Mouse (Mus musculus): ENCODE measurements around the gene Cxcl10. TPM values are rescaled to one million over a fixed set of nuclear protein-coding genes. Genes with fewer than 3 reads are reported as not detected.

Gene Cxcl10
- polyA plus RNA-seq, 1 experiment from 2014 or later, result 0.74 TPM

DNA sequence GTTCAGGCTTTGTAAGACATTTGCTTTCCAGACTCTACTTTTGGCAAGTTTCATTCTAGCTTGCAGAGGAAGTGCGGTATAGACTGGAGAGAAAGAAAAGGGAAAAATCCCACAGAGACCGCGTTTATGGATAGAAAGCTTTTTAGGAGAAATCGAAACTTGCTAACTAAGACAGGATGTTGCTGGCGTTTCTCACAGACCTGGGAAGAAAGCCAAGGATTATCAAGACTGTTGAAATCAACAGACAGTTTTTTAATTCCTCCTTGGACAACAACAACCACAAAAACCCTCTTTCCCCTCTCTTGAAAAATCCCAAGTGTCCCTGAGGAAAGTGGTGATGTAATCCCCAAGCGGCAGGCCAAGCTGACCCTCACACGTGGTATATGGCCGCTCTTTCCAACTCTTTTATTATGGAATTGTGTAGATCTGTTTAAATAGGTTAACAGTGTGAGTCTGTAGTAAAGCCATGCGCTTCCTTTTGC is 16.3 kb downstream of the Cxcl10 start:
- H3K4me3 ChIP-seq (ENCODE audit: control insufficient read depth in 1 of 2, insufficient read depth in 1 of 2, low read depth in 1 of 2, low read length in 2 of 2), result peak overlapping the region in 1 of 2 experiments; percentile 5; a peak in 1 of 4 replicates
- WGBS, result 51% methylated on average over 9 of the region's 9 CpGs
- peak overlapping the region; percentile 79 for H3K27ac ChIP-seq (replicated peaks in 1 of 2; ENCODE audit: control insufficient read depth in 1 of 2, insufficient read depth in 1 of 2, low read depth in 2 of 2, low read length in 2 of 2)
- H3K27me3 ChIP-seq (ENCODE audit: control insufficient read depth, insufficient read depth, low read length), result no peaks in the 10 kb centered on the region
- H3K4me1 ChIP-seq (ENCODE audit: control insufficient read depth in 2 of 2, insufficient read depth in 2 of 2, low read length in 2 of 2), result peaks cover 0 to 5% of the 10 kb centered on the region in 2 experiments; a peak in 1 of 4 replicates
- peak overlapping the region; percentile 36 for H3K4me2 ChIP-seq (ENCODE audit: low read length)
- H3K36me3 ChIP-seq (ENCODE audit: control insufficient read depth, insufficient read depth, low read length), result no peaks in the 10 kb centered on the region
- no peaks in the 10 kb centered on the region for H3K9me3 ChIP-seq (ENCODE audit: control insufficient read depth, low read length)
- ATAC-seq (ENCODE audit: insufficient number of reproducible peaks, insufficient read depth, low FRiP score, low read depth), result peak; percentile 35; the same call in 1 of the 2 replicates
- no peak overlapping the region for H3K9ac ChIP-seq (ENCODE audit: low read length)

DNA sequence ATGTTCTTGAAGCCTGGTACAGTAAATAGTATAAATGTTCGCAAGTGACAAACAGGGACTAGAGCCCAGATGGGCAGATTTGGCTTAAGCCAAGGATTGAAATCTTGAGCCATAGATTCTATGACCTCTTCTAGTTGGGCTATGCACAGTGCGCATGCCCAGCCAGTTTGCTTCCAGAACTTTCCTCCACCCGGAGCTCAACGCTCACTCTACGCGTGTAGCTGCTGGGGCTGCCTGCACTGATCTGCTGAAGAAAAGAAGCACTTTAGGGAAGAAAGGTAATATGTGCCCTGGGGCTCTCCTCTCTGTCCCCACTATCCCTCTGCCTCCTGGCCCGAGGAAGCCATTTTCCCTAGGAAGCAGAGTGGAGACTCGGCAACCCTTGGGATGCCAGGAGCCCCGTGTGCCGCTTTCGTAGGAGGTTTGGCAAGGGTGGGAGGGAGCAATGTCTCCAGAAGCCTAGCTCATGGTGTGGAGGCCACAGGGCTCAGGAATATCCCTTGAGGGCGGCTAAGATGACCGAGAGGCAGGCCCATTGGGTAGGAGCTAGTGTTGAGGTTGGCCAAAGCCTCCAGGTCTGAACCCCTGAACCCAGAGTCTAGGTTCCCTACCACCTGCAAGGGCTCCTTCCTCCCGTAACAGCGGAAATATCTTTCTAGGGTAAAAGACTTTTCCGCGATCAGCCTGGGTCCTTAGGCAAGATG is 16.9 kb downstream of the Cxcl10 start, which contains the start of gene Art3:
Art3 (plus strand) TSS at position 193 of the 704 bp plus-strand sequence.
- 78% methylated on average over 17 of the region's 17 CpGs for WGBS
- H3K4me1 ChIP-seq (ENCODE audit: control insufficient read depth in 2 of 2, insufficient read depth in 2 of 2, low read length in 2 of 2), result peaks cover 0 to 5% of the 10 kb centered on the region in 2 experiments; a peak in 1 of 4 replicates
- H3K27me3 ChIP-seq (ENCODE audit: control insufficient read depth, insufficient read depth, low read length), result no peaks in the 10 kb centered on the region
- H3K27ac ChIP-seq (replicated peaks in 1 of 2; ENCODE audit: control insufficient read depth in 1 of 2, insufficient read depth in 1 of 2, low read depth in 2 of 2, low read length in 2 of 2), result peak within 1 kb of the TSS; percentile 79
- peak within 1 kb of the TSS; percentile 36 for H3K4me2 ChIP-seq (ENCODE audit: low read length)
- no peak within 1 kb of the TSS for H3K9ac ChIP-seq (ENCODE audit: low read length)
- ATAC-seq (ENCODE audit: insufficient number of reproducible peaks, insufficient read depth, low FRiP score, low read depth), result no peak
- no peaks in the 10 kb centered on the region for H3K36me3 ChIP-seq (ENCODE audit: control insufficient read depth, insufficient read depth, low read length)
- H3K4me3 ChIP-seq (ENCODE audit: control insufficient read depth in 1 of 2, insufficient read depth in 1 of 2, low read depth in 1 of 2, low read length in 2 of 2), result peak within 1 kb of the TSS in 1 of 2 experiments; percentile 5; a peak in 1 of 4 replicates
- H3K9me3 ChIP-seq (ENCODE audit: control insufficient read depth, low read length), result no peaks in the 10 kb centered on the region

DNA sequence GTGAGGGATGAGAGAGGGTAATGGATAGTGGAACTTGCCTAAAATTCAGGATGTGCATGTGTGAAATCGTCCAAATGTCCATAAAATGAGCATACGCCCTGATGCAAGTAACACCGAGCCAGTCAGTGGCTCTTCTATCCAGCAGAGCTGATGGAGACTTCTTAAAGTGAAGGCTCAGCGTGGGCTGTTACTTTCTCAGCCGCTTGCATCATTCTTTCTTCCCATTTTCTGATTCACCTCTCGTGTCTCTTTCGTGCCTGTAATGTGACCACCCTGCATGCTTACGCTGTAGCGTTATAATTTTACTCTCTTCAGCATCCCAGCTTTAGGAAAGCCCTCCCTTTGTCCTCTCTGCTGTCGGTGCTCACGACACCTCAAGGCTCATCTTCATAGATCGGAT is 17.6 kb downstream of the Cxcl10 start:
- 84% methylated on average over 12 of the region's 12 CpGs for WGBS
- Histone ChIP-seq H3K27me3 (ENCODE audit: control insufficient read depth, insufficient read depth, low read length) (no peaks in the 10 kb centered on the region), H3K9ac (ENCODE audit: low read length) (no peak overlapping the region), H3K9me3 (ENCODE audit: control insufficient read depth, low read length) (no peaks in the 10 kb centered on the region), H3K4me2 (ENCODE audit: low read length) (no peak overlapping the region), H3K4me3 (ENCODE audit: control insufficient read depth in 1 of 2, insufficient read depth in 1 of 2, low read depth in 1 of 2, low read length in 2 of 2) (no peak overlapping the region), H3K4me1 (ENCODE audit: control insufficient read depth in 2 of 2, insufficient read depth in 2 of 2, low read length in 2 of 2) (peaks cover 0 to 5% of the 10 kb centered on the region in 2 experiments; a peak in 1 of 4 replicates), H3K27ac (replicated peaks in 1 of 2; ENCODE audit: control insufficient read depth in 1 of 2, insufficient read depth in 1 of 2, low read depth in 2 of 2, low read length in 2 of 2) (no peak overlapping the region), H3K36me3 (ENCODE audit: control insufficient read depth, insufficient read depth, low read length) (no peaks in the 10 kb centered on the region)
- no peak for ATAC-seq (ENCODE audit: insufficient number of reproducible peaks, insufficient read depth, low FRiP score, low read depth)

DNA sequence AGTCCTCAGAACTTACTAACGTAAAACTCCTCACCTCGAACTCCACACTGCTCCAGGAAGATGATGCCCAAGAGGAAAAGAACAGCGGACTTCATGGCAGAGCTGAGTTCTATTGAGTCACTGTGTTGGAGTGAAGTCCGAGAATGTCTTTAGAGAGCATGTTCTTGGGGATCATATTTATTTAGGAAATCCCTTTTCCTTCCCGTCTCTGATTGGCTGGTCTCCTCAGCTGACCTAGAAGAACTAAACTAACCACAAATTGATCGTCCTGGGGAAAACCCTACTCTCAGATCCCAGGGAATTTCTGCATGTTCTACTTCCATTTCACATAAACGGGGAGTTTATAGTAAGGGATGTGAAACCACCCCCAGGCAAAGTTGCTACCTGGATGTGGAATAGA is 20.8 kb downstream of the Cxcl10 start, which contains the start of gene Cxcl9:
Cxcl9 (minus strand) TSS at position 151 of the 400 bp plus-strand sequence.
- H3K4me2 ChIP-seq (ENCODE audit: low read length), result no peak within 1 kb of the TSS

DNA sequence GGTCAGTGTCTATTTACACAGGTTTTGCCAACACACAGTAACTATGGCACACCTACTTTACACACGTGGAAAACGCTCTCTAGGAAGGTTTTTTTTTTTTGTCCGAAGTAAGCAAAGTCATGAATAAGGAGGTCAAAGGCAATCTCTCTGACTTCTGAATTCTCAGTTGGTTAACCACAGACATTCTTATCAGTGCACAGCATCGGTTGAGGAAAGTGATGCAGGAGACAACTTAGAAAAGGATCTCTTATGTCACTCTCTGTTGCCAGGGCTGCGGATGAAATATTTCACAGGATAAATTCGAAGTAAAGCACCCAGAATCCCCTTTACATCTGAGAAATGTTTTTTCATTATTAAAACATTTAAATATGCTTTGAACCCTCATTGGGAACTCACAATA is 21.3 kb downstream of the Cxcl10 start:
- Histone ChIP-seq H3K9ac (ENCODE audit: low read length) (no peak overlapping the region), H3K27ac (replicated peaks in 1 of 2; ENCODE audit: control insufficient read depth in 1 of 2, insufficient read depth in 1 of 2, low read depth in 2 of 2, low read length in 2 of 2) (no peak overlapping the region), H3K9me3 (ENCODE audit: control insufficient read depth, low read length) (no peaks in the 10 kb centered on the region), H3K4me2 (ENCODE audit: low read length) (no peak overlapping the region), H3K36me3 (ENCODE audit: control insufficient read depth, insufficient read depth, low read length) (no peaks in the 10 kb centered on the region), H3K4me1 (ENCODE audit: control insufficient read depth in 2 of 2, insufficient read depth in 2 of 2, low read length in 2 of 2) (peaks cover 3 to 5% of the 10 kb centered on the region in 2 experiments; a peak in 3 of 4 replicates), H3K27me3 (ENCODE audit: control insufficient read depth, insufficient read depth, low read length) (no peaks in the 10 kb centered on the region), H3K4me3 (ENCODE audit: control insufficient read depth in 1 of 2, insufficient read depth in 1 of 2, low read depth in 1 of 2, low read length in 2 of 2) (no peak overlapping the region)
- ATAC-seq (ENCODE audit: insufficient number of reproducible peaks, insufficient read depth, low FRiP score, low read depth), result no peak
- WGBS, result 78% methylated on average over 6 of the region's 6 CpGs

More for the DNA sequence above, 20.8 kb downstream of the Cxcl10 start, which contains the start of gene Cxcl9:
- no peak for ATAC-seq (ENCODE audit: insufficient number of reproducible peaks, insufficient read depth, low FRiP score, low read depth)
- H3K4me3 ChIP-seq (ENCODE audit: control insufficient read depth in 1 of 2, insufficient read depth in 1 of 2, low read depth in 1 of 2, low read length in 2 of 2), result no peak within 1 kb of the TSS
- 83% methylated on average over 7 of the region's 7 CpGs for WGBS
- no peak within 1 kb of the TSS for H3K27ac ChIP-seq (replicated peaks in 1 of 2; ENCODE audit: control insufficient read depth in 1 of 2, insufficient read depth in 1 of 2, low read depth in 2 of 2, low read length in 2 of 2)
- no peak within 1 kb of the TSS for H3K9ac ChIP-seq (ENCODE audit: low read length)
- H3K4me1 ChIP-seq (ENCODE audit: control insufficient read depth in 2 of 2, insufficient read depth in 2 of 2, low read length in 2 of 2), result peaks cover 3 to 5% of the 10 kb centered on the region in 2 experiments; a peak in 3 of 4 replicates
- H3K36me3 ChIP-seq (ENCODE audit: control insufficient read depth, insufficient read depth, low read length), result no peaks in the 10 kb centered on the region
- no peaks in the 10 kb centered on the region for H3K27me3 ChIP-seq (ENCODE audit: control insufficient read depth, insufficient read depth, low read length)
- no peaks in the 10 kb centered on the region for H3K9me3 ChIP-seq (ENCODE audit: control insufficient read depth, low read length)

DNA sequence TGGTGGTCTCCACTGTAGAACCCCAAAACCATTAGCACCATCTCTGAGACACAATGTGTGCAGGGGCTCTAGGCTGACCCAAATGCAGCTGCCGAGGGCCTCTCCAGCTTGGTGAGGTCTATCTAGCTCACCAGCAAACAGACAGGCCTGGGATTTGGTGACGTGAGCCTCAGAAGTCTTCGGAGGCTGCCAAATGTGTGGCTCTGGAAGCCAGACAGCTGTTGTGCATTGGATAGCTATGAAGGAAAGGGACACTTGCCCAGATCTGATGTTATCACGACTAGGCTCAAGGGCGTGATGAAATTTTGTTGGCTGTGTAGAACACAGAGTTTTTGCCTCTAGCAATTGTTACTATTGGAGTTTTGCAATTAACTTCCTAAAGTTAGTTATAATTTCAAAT is 25.4 kb downstream of the Cxcl10 start:
- Histone ChIP-seq H3K4me3 (ENCODE audit: control insufficient read depth in 1 of 2, insufficient read depth in 1 of 2, low read depth in 1 of 2, low read length in 2 of 2) (no peak overlapping the region), H3K36me3 (ENCODE audit: control insufficient read depth, insufficient read depth, low read length) (no peaks in the 10 kb centered on the region), H3K9me3 (ENCODE audit: control insufficient read depth, low read length) (no peaks in the 10 kb centered on the region), H3K27ac (replicated peaks in 1 of 2; ENCODE audit: control insufficient read depth in 1 of 2, insufficient read depth in 1 of 2, low read depth in 2 of 2, low read length in 2 of 2) (no peak overlapping the region), H3K27me3 (ENCODE audit: control insufficient read depth, insufficient read depth, low read length) (no peaks in the 10 kb centered on the region), H3K4me2 (ENCODE audit: low read length) (no peak overlapping the region), H3K9ac (ENCODE audit: low read length) (no peak overlapping the region), H3K4me1 (ENCODE audit: control insufficient read depth in 2 of 2, insufficient read depth in 2 of 2, low read length in 2 of 2) (peaks cover 3% of the 10 kb centered on the region in 2 experiments; a peak in 2 of 4 replicates)
- ATAC-seq (ENCODE audit: insufficient number of reproducible peaks, insufficient read depth, low FRiP score, low read depth), result no peak
- 43% methylated on average over 5 of the region's 5 CpGs for WGBS

DNA sequence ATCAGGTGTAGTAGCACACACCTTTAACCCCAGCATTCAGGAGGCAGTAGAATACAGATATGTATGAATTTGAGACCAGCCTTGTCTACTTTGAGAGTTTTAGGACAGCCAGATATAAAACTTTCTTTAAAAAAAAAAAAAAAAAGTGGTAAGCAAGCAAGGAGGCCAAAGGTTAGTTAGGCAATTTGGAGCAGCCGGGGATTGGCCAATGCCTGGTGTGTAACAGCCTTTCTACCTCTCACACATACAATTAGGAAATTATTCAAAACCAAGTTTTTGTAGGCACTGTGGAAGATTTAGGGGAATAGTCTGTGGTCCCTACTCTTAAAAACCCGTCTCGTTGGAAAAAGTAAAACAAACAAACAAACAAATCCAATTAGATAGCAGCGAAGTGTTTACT is 26.1 kb downstream of the Cxcl10 start:
- 84% methylated on average over 4 of the region's 4 CpGs for WGBS
- H3K36me3 ChIP-seq (ENCODE audit: control insufficient read depth, insufficient read depth, low read length), result no peaks in the 10 kb centered on the region
- H3K4me2 ChIP-seq (ENCODE audit: low read length), result no peak overlapping the region
- no peak overlapping the region for H3K4me3 ChIP-seq (ENCODE audit: control insufficient read depth in 1 of 2, insufficient read depth in 1 of 2, low read depth in 1 of 2, low read length in 2 of 2)
- no peak overlapping the region for H3K27ac ChIP-seq (replicated peaks in 1 of 2; ENCODE audit: control insufficient read depth in 1 of 2, insufficient read depth in 1 of 2, low read depth in 2 of 2, low read length in 2 of 2)
- H3K9me3 ChIP-seq (ENCODE audit: control insufficient read depth, low read length), result no peaks in the 10 kb centered on the region
- H3K27me3 ChIP-seq (ENCODE audit: control insufficient read depth, insufficient read depth, low read length), result no peaks in the 10 kb centered on the region
- no peak overlapping the region for H3K9ac ChIP-seq (ENCODE audit: low read length)
- peaks cover 3% of the 10 kb centered on the region in 2 experiments; a peak in 2 of 4 replicates for H3K4me1 ChIP-seq (ENCODE audit: control insufficient read depth in 2 of 2, insufficient read depth in 2 of 2, low read length in 2 of 2)
- no peak for ATAC-seq (ENCODE audit: insufficient number of reproducible peaks, insufficient read depth, low FRiP score, low read depth)
